Mouse (Mus musculus) midbrain, postnatal 0 days (tissue): ENCODE results near the gene Kcnk4. TPM values are rescaled to one million over a fixed set of nuclear protein-coding genes. Genes with fewer than 3 reads are reported as not detected.
"Not testable (repeated sequence)": the region's sequence is repeated elsewhere in the genome, so short reads cannot be mapped to it uniquely, and the experiment has no call there.

ENCODE experiments used
- ATAC-seq: fragments of 200-750 bp; cut with Nextera tagmentation; 2 replicates; pipeline ENCODE4 v1.8.0; 2017; ENCODE audit warnings: moderate number of reproducible peaks, mild to moderate bottlenecking, moderate TSS enrichment, moderate library complexity; ENCODE audit not compliant: low FRiP score
- DNase-seq: peaks from one replicate; pipeline ENCODE4 v3.0.0-alpha.2; 2015; ENCODE audit warnings: low spot score
- H3K27ac ChIP-seq: fragments of 300-500 bp; sonication (generic); 2 replicates; pipeline ENCODE4 v1.5.1; 2014; ENCODE audit warnings: low read depth, mild to moderate bottlenecking, low read length, mixed read lengths
- H3K27me3 ChIP-seq: fragments of 300-500 bp; sonication (generic); 2 replicates; pipeline ENCODE4 v1.6.1; 2014; ENCODE audit warnings: low read length, control low read depth, mixed read lengths; ENCODE audit not compliant: insufficient read depth
- H3K36me3 ChIP-seq: fragments of 300-500 bp; sonication (generic); 2 replicates; pipeline ENCODE4 v1.6.1; 2014; ENCODE audit warnings: low read length, control low read depth, mixed read lengths; ENCODE audit not compliant: insufficient read depth
- H3K4me1 ChIP-seq: fragments of 300-500 bp; sonication (generic); 2 replicates; pipeline ENCODE4 v1.6.1; 2014; ENCODE audit warnings: mild to moderate bottlenecking, control low read depth, antibody characterized with exemption, low read length, mixed read lengths; ENCODE audit not compliant: insufficient read depth
- H3K4me2 ChIP-seq: fragments of 300-500 bp; sonication (generic); 2 replicates; pipeline ENCODE4 v1.6.1; 2014; ENCODE audit warnings: low read depth, mild to moderate bottlenecking, low read length, mixed read lengths; ENCODE audit not compliant: poor library complexity, severe bottlenecking
- H3K4me3 ChIP-seq: fragments of 300-500 bp; sonication (generic); 2 replicates; pipeline ENCODE4 v1.5.1; 2014; ENCODE audit warnings: low read depth, mild to moderate bottlenecking, low read length, moderate library complexity
- H3K9ac ChIP-seq: fragments of 300-500 bp; sonication (generic); replicated peaks from 2 replicates; pipeline ENCODE4 v1.6.1; 2014; ENCODE audit warnings: mild to moderate bottlenecking, low read length, moderate library complexity, mixed read lengths; ENCODE audit not compliant: poor library complexity, severe bottlenecking
- H3K9me3 ChIP-seq: fragments of 300-500 bp; sonication (generic); 2 replicates; pipeline ENCODE4 v1.6.1; 2016; ENCODE audit warnings: low read length, control low read depth
- CTCF ChIP-seq: IDR thresholded peaks from 2 replicates; pipeline ENCODE4 v1.5.1; 2016; ENCODE audit warnings: antibody characterized with exemption, mild to moderate bottlenecking
- WGBS: fragments of 180-500 bp; shearing (Covaris S2); extraction: QIAGEN DNeasy Blood & Tissue Kit; methylation state at CpG from one replicate; pipeline ENCODE4 v1.1.7; 2014; 5-methylcytosine and 5-hydroxymethylcytosine counted together
- polyA plus RNA-seq: library from polyadenylated mRNA; unstranded; fragments of >200 nt; fragmentation: Nextera tagmentation; extraction: Ambion mirVana; gene quantifications from 2 replicates; pipeline ENCODE4 v1.2.1, GENCODE M21; 2015
- total RNA-seq: library from RNA; depleted of rRNA; stranded (reverse); fragments of >200 nt; gene quantifications from 2 replicates; pipeline ENCODE4 v1.2.3, GENCODE M21; 2014

Kcnk4 gene
- total and polyA plus RNA-seq, 2 experiments from 2014 or later, result 13.6 to 18.0 TPM

GRCm38 (mm10) chr19:6907094-6907493 is 27.2 kb downstream of the Kcnk4 start:
- Histone ChIP-seq H3K27me3 (no peaks in the 10 kb centered on the region), H3K4me3 (no peak overlapping the region), H3K4me2 (no peak overlapping the region), H3K27ac (no peak overlapping the region), H3K36me3 (peaks cover 38% of the 10 kb centered on the region), H3K4me1 (peaks cover 9% of the 10 kb centered on the region), H3K9ac (no peak overlapping the region), H3K9me3 (no peaks in the 10 kb centered on the region)
- DNase-seq, result no peak
- 93% methylated on average over 8 of the region's 8 CpGs for WGBS
- ATAC-seq, result no peak
- no peak for TF ChIP-seq CTCF

- H3K27me3 ChIP-seq, result no peaks in the 10 kb centered on the region
- DNase-seq (no peak), ATAC-seq (no peak)
- H3K27ac ChIP-seq, result no peak overlapping the region
- peaks cover 9% of the 10 kb centered on the region for H3K4me1 ChIP-seq
- TF ChIP-seq CTCF, result no peak
- 89% methylated on average over 3 of the region's 3 CpGs for WGBS
- H3K9me3 ChIP-seq, result no peaks in the 10 kb centered on the region
- no peak overlapping the region for H3K4me2 ChIP-seq
- H3K9ac ChIP-seq, result no peak overlapping the region
- no peak overlapping the region for H3K4me3 ChIP-seq
- peaks cover 29% of the 10 kb centered on the region for H3K36me3 ChIP-seq
Observed at GRCm38 (mm10) chr19:6906199-6906598, 28.1 kb downstream of the Kcnk4 start.

DNA sequence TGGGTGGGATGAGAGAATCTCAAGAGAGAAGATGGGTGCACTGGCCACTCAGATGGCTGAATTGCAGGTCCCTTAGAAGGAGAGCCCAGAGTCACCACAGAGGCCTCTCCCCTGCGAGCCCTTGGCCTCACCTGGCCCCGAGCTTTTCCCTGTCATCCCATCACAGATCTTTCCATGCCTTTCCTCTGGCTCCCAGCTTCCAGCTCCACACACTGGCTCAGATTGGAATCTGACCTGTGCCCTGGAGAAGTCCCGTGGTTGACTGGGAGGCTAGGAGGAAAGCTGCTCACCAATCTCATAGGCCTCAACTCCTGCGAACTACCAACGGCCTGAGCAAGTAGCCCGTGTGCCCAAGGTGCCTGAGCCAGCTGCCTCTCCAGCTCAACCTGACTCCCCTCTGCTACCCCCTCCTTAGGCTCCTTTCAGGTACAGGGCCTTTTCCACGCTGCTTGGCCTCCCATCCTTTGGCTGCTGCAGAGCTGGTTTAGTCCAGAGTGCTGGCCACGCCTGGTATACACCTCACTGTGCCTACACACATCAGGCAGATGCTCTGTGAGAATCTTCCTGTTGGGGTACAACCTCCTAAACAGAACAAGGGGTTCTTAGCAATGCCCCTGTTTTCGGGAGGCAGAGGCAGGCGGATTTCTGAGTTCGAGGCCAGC is 28.7 kb downstream of the Kcnk4 start:
- H3K4me1 ChIP-seq, result peaks cover 9% of the 10 kb centered on the region
- TF ChIP-seq CTCF, result no peak
- no peak overlapping the region for H3K4me2 ChIP-seq
- no peak for DNase-seq
- no peaks in the 10 kb centered on the region for H3K27me3 ChIP-seq
- H3K4me3 ChIP-seq, result no peak overlapping the region
- peaks cover 27% of the 10 kb centered on the region for H3K36me3 ChIP-seq
- no peak overlapping the region for H3K9ac ChIP-seq
- ATAC-seq, result no peak
- 94% methylated on average over 11 of the region's 11 CpGs for WGBS
- no peaks in the 10 kb centered on the region for H3K9me3 ChIP-seq
- H3K27ac ChIP-seq, result no peak overlapping the region

GRCm38 (mm10) chr19:6904846-6905245 is 29.5 kb downstream of the Kcnk4 start:
- Histone ChIP-seq H3K36me3 (peaks cover 27% of the 10 kb centered on the region), H3K27me3 (no peaks in the 10 kb centered on the region), H3K27ac (no peak overlapping the region), H3K9me3 (no peaks in the 10 kb centered on the region), H3K9ac (no peak overlapping the region), H3K4me2 (no peak overlapping the region), H3K4me3 (no peak overlapping the region), H3K4me1 (peaks cover 9% of the 10 kb centered on the region)
- WGBS, result 84% methylated on average over 2 of the region's 2 CpGs
- TF ChIP-seq CTCF, result no peak
- ATAC-seq, result no peak
- DNase-seq, result no peak

GRCm38 (mm10) chr19:6903031-6903430 is 31.3 kb downstream of the Kcnk4 start:
- H3K4me1 ChIP-seq, result peaks cover 5% of the 10 kb centered on the region
- ATAC-seq, result no peak
- no peak overlapping the region for H3K4me2 ChIP-seq
- no peak for DNase-seq
- no peak overlapping the region for H3K4me3 ChIP-seq
- no peaks in the 10 kb centered on the region for H3K9me3 ChIP-seq
- no peak overlapping the region for H3K9ac ChIP-seq
- H3K27ac ChIP-seq, result no peak overlapping the region
- 100% methylated on average over 1 of the region's 1 CpGs for WGBS
- peaks cover 27% of the 10 kb centered on the region for H3K36me3 ChIP-seq
- TF ChIP-seq CTCF, result no peak
- H3K27me3 ChIP-seq, result 0 out of 2 replicates have a peak, but pooled peaks cover 3% of the 10 kb centered on the region

DNA sequence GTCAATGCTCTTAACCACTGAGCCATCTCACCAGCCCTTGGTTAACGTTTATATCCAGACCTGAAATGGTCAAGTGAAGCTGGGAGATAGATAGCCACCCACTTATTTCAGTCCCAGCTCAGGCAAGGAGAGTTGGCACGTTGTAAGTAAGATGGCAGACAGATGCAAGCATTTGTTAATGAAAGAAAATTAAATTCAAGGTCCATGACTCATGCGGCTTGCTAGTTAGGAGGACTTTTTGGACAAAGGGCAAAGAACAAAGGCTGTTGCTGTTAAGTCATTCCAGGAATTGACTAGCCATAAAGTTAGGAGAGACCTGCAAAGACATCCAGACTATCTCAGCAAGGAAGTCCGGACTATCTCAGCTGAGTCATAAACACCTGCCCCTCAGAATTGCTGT is 34.7 kb downstream of the Kcnk4 start:
- Histone ChIP-seq H3K4me3 (no peak overlapping the region), H3K36me3 (peaks cover 2% of the 10 kb centered on the region; the same call in 1 of the 2 replicates), H3K4me2 (no peak overlapping the region), H3K9me3 (peaks cover 6% of the 10 kb centered on the region; the same call in 1 of the 2 replicates), H3K9ac (no peak overlapping the region), H3K27ac (no peak overlapping the region), H3K27me3 (0 out of 2 replicates have a peak, but pooled peaks cover 3% of the 10 kb centered on the region), H3K4me1 (no peaks in the 10 kb centered on the region)
- ATAC-seq (no peak), DNase-seq (no peak)
- no peak for TF ChIP-seq CTCF
- 89% methylated on average over 4 of the region's 4 CpGs for WGBS

DNA sequence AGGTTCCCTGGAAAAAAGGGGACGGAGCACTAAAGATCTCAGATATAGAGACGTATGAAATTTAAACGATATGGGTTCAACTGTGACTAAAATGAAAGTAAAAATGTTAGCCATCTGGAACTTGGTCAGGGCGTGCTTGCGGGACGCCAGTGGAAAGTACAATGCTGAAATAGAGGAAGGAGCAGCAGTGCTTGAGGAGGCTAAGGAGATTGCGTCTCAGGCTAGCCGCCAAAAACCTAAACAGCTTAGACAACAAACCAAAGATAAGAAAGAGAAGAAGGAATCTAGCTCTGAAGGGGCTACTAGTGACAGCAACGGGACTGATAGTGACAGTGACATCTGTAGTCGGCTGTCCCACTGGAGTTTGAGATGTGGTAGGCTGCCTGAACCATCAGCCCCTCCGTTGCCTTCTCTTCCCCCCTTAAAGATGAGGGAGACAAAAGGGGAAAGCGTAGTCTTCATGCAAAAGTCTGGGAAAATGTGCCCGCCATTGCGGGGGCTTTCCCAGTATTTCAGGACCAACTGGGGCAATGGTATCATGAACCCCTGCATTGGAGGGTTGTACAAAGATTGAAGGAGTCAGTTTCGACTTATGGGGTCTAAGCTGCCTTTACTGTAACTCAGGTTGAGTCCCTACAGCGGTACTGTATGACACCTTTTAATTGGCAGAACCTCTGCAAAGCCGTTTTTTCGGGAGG is 38.6 kb downstream of the Kcnk4 start:
- H3K27ac ChIP-seq, DNase-seq, H3K36me3 ChIP-seq, H3K4me3 ChIP-seq, H3K27me3 ChIP-seq, ATAC-seq, H3K9ac ChIP-seq, H3K9me3 ChIP-seq, H3K4me2 ChIP-seq, H3K4me1 ChIP-seq: not testable (repeated sequence)
- WGBS, result 91% methylated on average over 18 of the region's 18 CpGs
